Mouse (Mus musculus) limb, embryonic 10.5 days (tissue): ENCODE measurements around the gene St8sia1. TPM values are rescaled to one million over a fixed set of nuclear protein-coding genes. Genes with fewer than 3 reads are reported as not detected.

Experiments
- DNase-seq: peaks from one replicate; pipeline ENCODE4 v3.0.0-alpha.2; 2017; ENCODE audit warnings: low spot score
- H3K27ac ChIP-seq: fragments of 300-500 bp; sonication (generic); 2 replicates; pipeline ENCODE4 v1.5.1; 2016; ENCODE audit warnings: mild to moderate bottlenecking
- H3K27me3 ChIP-seq: fragments of 300-500 bp; sonication (generic); 2 replicates; pipeline ENCODE4 v1.6.1; 2016; ENCODE audit warnings: low read depth, mild to moderate bottlenecking; ENCODE audit not compliant: poor library complexity, severe bottlenecking
- H3K36me3 ChIP-seq: fragments of 300-500 bp; sonication (generic); 2 replicates; pipeline ENCODE4 v1.6.1; 2016; ENCODE audit warnings: mild to moderate bottlenecking, moderate library complexity
- H3K4me1 ChIP-seq: fragments of 300-500 bp; sonication (generic); 2 replicates; pipeline ENCODE4 v1.6.1; 2016
- H3K4me3 ChIP-seq: fragments of 300-500 bp; sonication (generic); 2 replicates; pipeline ENCODE4 v1.5.1; 2016; ENCODE audit warnings: mild to moderate bottlenecking, moderate library complexity
- H3K9me3 ChIP-seq: fragments of 300-500 bp; sonication (generic); replicated peaks from 2 replicates; pipeline ENCODE4 v1.6.1; 2016; ENCODE audit warnings: mild to moderate bottlenecking
- WGBS: fragments of 180-500 bp; shearing (Covaris S2); methylation state at CpG from one replicate; pipeline ENCODE4 v1.1.7; 2016; 5-methylcytosine and 5-hydroxymethylcytosine counted together
- polyA plus RNA-seq: library from polyadenylated mRNA; unstranded; fragments of >200 nt; fragmentation: Nextera tagmentation; extraction: Ambion mirVana; gene quantifications from 2 replicates; pipeline ENCODE4 v1.2.1, GENCODE M21; 2016

The St8sia1 gene
- polyA plus RNA-seq, 1 experiment from 2014 or later: 0.91 TPM

DNA sequence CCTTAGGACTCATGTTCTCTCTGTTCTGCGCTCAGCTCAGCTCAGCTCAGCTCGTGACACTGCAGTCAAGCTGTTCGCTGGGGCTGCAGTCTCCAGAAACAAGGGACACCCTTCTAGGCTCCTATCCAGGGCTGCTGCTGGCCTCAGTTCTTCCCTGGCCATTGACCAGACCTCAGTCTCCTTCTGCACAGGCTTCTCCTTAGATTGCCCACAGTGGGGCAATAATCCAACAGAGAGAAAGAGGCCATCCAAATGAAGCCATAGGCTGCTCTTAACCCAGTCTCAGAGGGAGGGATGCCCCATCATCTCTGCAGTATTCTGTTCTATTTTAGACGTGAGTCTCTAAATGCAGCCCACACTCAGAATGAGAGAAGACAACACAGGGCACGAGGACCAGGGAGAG, 15.3 kb downstream of the St8sia1 start:
- no peak for DNase-seq
- H3K27ac ChIP-seq: no peak overlapping the region; the same call in 1 of the 2 replicates
- WGBS: 83% methylated on average over 5 of the region's 5 CpGs
- H3K4me1 ChIP-seq: peaks cover 17% of the 10 kb centered on the region
- no peaks in the 10 kb centered on the region for H3K27me3 ChIP-seq
- no peaks in the 10 kb centered on the region for H3K36me3 ChIP-seq
- no peaks in the 10 kb centered on the region for H3K9me3 ChIP-seq
- no peak overlapping the region for H3K4me3 ChIP-seq

DNA sequence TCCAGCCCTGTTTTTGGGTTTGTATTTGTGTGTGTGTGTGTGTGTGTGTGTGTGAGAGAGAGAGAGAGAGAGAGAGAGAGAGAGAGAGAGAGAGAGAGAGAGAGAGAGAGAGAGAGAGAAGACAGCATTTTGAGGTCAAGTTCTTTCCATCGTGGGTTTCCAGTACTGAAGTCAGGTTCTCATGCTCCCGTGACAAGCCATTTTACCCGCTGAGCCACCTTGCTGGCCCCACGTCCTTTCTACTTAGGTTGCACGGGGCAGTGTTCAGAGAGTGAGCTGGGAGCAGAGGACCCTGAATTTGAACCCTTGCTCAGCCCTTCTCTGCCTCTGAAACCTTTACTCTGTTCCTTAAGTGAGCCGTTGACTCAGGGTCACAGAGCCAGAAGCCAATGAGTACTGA, 17.2 kb downstream of the St8sia1 start:
- H3K9me3 ChIP-seq: no peaks in the 10 kb centered on the region
- H3K36me3 ChIP-seq: no peaks in the 10 kb centered on the region
- peaks cover 17% of the 10 kb centered on the region for H3K4me1 ChIP-seq
- no peak overlapping the region for H3K4me3 ChIP-seq
- no peak for DNase-seq
- no peaks in the 10 kb centered on the region for H3K27me3 ChIP-seq
- WGBS: 83% methylated on average over 6 of the region's 6 CpGs
- H3K27ac ChIP-seq: no peak overlapping the region

DNA sequence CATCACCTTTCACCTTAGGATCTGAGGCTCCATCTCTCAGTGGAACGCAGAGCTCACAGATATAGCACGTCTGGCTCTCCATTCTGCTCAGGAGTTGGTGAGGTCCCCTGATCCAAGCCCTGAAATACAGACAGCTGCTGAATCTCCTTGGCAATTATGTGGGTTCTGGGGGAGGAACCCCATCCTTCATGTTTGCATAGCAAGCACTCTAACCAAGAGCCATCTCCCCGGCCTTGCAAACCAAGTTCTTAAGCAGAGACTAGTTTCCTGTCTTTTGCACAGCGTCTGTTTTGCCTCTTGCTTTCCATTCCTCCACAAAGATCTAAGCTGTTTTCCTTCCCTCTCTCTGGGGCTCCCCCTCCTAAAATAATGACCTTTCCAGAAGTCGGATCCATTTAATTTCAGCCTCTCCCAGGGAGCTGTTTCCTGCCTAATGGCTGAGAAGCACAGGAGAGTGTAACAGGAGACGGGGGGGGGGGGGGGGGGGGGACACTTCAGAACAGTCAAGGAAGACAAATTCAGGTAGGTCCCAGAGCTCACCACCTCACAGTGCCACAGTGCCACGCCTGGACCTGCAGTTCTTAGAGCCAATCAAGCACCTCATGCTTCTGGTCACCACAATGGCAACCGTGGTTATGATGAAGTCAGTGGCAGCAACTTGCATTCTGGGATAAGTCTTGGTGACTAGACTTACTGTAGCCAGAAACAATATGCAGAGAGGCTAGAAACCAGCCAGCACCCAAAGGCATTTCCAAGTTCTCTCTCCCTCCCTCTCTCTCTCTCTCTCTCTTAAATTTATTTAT, 18.0 kb downstream of the St8sia1 start:
- 56% methylated on average over 8 of the region's 8 CpGs for WGBS
- H3K36me3 ChIP-seq: no peaks in the 10 kb centered on the region
- peaks cover 17% of the 10 kb centered on the region for H3K4me1 ChIP-seq
- DNase-seq: no peak
- H3K4me3 ChIP-seq: no peak overlapping the region
- peak overlapping the region; percentile 56 for H3K27ac ChIP-seq
- H3K9me3 ChIP-seq: no peaks in the 10 kb centered on the region
- H3K27me3 ChIP-seq: no peaks in the 10 kb centered on the region

- no peaks in the 10 kb centered on the region for H3K27me3 ChIP-seq
- H3K9me3 ChIP-seq: no peaks in the 10 kb centered on the region
- no peak for DNase-seq
- no peak overlapping the region for H3K4me3 ChIP-seq
- 95% methylated on average over 2 of the region's 2 CpGs for WGBS
- no peaks in the 10 kb centered on the region for H3K36me3 ChIP-seq
- peaks cover 17% of the 10 kb centered on the region for H3K4me1 ChIP-seq
- peak overlapping the region; percentile 56 for H3K27ac ChIP-seq
Measured at GRCm38 (mm10) chr6:142945461-142945860, 18.8 kb downstream of the St8sia1 start.

GRCm38 (mm10) chr6:142944470-142944869, 19.8 kb downstream of the St8sia1 start:
- Histone ChIP-seq H3K27me3 (no peaks in the 10 kb centered on the region), H3K9me3 (no peaks in the 10 kb centered on the region), H3K4me1 (peaks cover 17% of the 10 kb centered on the region), H3K36me3 (no peaks in the 10 kb centered on the region), H3K27ac (no peak overlapping the region), H3K4me3 (no peak overlapping the region)
- no peak for DNase-seq
- 94% methylated on average over 3 of the region's 3 CpGs for WGBS

DNA sequence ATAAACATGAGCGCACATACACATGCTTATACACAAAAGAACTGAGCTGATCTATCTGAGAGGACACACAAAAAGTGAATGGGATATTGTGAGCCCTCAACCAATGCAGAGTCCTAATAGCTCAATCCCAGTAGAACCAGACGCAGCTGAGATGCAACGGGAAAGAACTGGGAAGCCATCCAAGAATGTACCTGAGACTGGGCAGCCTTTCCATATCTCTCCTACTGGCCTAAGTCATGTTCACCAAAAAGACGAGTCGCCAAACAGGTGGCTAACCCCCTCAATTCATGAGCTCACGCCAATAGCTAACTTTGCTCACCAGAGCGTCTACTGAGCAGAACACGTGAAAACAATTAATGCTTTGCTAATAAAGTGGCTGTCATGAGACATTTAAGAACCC, 20.8 kb downstream of the St8sia1 start:
- DNase-seq: no peak
- Histone ChIP-seq H3K9me3 (no peaks in the 10 kb centered on the region), H3K27me3 (no peaks in the 10 kb centered on the region), H3K27ac (no peak overlapping the region), H3K4me1 (peaks cover 20% of the 10 kb centered on the region), H3K36me3 (no peaks in the 10 kb centered on the region), H3K4me3 (no peak overlapping the region)
- WGBS: 73% methylated on average over 8 of the region's 8 CpGs

GRCm38 (mm10) chr6:142941596-142942381, 22.5 kb downstream of the St8sia1 start:
- 90% methylated on average over 11 of the region's 11 CpGs for WGBS
- Histone ChIP-seq H3K4me1 (peaks cover 17% of the 10 kb centered on the region), H3K36me3 (no peaks in the 10 kb centered on the region), H3K27ac (no peak overlapping the region), H3K9me3 (no peaks in the 10 kb centered on the region), H3K27me3 (no peaks in the 10 kb centered on the region), H3K4me3 (no peak overlapping the region)
- no peak for DNase-seq

DNA sequence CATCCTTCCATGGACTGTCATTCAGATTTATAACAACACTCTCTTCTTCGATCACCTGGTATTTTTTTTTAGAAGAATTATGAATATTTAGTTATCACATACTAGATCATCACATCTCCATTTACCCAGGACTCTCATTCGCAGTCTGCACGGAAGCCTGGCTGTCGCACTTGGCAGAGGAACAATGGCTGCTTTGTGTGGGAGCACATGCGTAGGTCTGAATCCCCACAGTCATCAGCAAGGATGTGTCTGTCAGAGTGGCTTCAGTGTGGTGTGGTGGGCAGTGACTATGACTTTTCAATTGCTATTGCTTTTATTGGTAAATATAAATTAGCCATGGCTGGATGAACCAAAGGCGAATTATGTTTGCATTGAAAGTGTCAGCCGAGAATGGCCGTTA, 23.2 kb downstream of the St8sia1 start:
- Histone ChIP-seq H3K4me1 (peaks cover 11% of the 10 kb centered on the region), H3K4me3 (no peak overlapping the region), H3K27me3 (no peaks in the 10 kb centered on the region), H3K27ac (no peak overlapping the region), H3K9me3 (no peaks in the 10 kb centered on the region), H3K36me3 (no peaks in the 10 kb centered on the region)
- no peak for DNase-seq
- 93% methylated on average over 8 of the region's 8 CpGs for WGBS

GRCm38 (mm10) chr6:142938549-142939345, 25.5 kb downstream of the St8sia1 start:
- Histone ChIP-seq H3K4me3 (no peak overlapping the region), H3K36me3 (no peaks in the 10 kb centered on the region), H3K9me3 (no peaks in the 10 kb centered on the region), H3K27ac (no peak overlapping the region), H3K27me3 (no peaks in the 10 kb centered on the region), H3K4me1 (0 out of 2 replicates have a peak, but pooled peaks cover 3% of the 10 kb centered on the region)
- DNase-seq: no peak
- WGBS: 71% methylated on average over 9 of the region's 9 CpGs

DNA sequence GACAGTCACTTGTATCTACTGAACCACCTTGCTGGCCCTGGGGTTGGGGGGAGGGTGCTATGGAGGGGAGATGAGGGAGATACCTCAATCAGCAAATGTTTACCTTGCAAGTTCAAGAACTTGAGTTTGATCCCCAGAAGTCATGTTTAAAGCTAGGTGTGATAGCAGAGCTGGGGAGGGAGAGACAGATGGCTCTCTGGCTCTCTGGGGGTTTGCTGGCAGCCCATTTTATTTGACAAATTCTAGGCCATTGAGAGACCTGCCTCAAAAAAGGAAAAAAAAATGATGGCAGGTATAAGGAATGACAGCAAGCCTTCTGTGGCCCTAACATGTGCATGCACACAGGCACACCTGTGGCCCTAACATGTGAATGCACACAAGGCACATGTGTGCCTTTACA, 26.2 kb downstream of the St8sia1 start:
- 0 out of 2 replicates have a peak, but pooled peaks cover 3% of the 10 kb centered on the region for H3K4me1 ChIP-seq
- no peaks in the 10 kb centered on the region for H3K36me3 ChIP-seq
- H3K27ac ChIP-seq: no peak overlapping the region
- H3K9me3 ChIP-seq: no peaks in the 10 kb centered on the region
- no peaks in the 10 kb centered on the region for H3K27me3 ChIP-seq
- no peak overlapping the region for H3K4me3 ChIP-seq
- no peak for DNase-seq

GRCm38 (mm10) chr6:142932582-142932981, 31.7 kb downstream of the St8sia1 start:
- Histone ChIP-seq H3K36me3 (no peaks in the 10 kb centered on the region), H3K27ac (no peak overlapping the region), H3K27me3 (no peaks in the 10 kb centered on the region), H3K9me3 (no peaks in the 10 kb centered on the region), H3K4me3 (no peak overlapping the region), H3K4me1 (no peaks in the 10 kb centered on the region)
- 87% methylated on average over 6 of the region's 6 CpGs for WGBS
- no peak for DNase-seq

DNA sequence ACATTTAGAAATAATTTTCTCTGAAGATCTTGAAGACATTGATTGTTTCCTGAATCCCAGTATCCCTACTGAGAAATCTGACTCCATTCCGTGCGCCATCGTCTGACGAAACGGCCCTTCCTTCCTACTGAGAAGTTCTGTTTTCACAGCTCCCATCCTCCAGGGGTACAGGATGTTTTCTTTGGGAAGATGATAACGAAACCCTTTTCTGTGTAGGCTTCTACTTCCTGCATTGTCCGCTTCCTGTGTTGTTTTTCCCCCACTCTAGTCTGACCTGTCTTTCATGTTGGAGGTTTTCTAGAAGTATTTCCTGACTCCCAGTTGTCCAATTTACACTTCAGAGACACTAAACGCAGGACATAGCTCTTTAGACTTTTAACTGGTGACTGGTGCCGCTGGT, 32.1 kb downstream of the St8sia1 start:
- no peaks in the 10 kb centered on the region for H3K4me1 ChIP-seq
- no peaks in the 10 kb centered on the region for H3K27me3 ChIP-seq
- H3K4me3 ChIP-seq: no peak overlapping the region
- H3K36me3 ChIP-seq: no peaks in the 10 kb centered on the region
- H3K27ac ChIP-seq: no peak overlapping the region
- no peak for DNase-seq
- 75% methylated on average over 9 of the region's 9 CpGs for WGBS
- H3K9me3 ChIP-seq: no peaks in the 10 kb centered on the region
